Mouse (Mus musculus): ENCODE results near the gene Fhdc1. TPM values are rescaled to one million over a fixed set of nuclear protein-coding genes. Genes with fewer than 3 reads are reported as not detected.

Fhdc1 gene
- 10.5 TPM for polyA plus RNA-seq (2014; fragmentation: Illumina TruSeq; extraction: RNeasy Lipid Tissue Mini Kit (QIAGEN cat#74804); ENCODE audit: insufficient read depth, low read depth, low replicate concordance)

DNA sequence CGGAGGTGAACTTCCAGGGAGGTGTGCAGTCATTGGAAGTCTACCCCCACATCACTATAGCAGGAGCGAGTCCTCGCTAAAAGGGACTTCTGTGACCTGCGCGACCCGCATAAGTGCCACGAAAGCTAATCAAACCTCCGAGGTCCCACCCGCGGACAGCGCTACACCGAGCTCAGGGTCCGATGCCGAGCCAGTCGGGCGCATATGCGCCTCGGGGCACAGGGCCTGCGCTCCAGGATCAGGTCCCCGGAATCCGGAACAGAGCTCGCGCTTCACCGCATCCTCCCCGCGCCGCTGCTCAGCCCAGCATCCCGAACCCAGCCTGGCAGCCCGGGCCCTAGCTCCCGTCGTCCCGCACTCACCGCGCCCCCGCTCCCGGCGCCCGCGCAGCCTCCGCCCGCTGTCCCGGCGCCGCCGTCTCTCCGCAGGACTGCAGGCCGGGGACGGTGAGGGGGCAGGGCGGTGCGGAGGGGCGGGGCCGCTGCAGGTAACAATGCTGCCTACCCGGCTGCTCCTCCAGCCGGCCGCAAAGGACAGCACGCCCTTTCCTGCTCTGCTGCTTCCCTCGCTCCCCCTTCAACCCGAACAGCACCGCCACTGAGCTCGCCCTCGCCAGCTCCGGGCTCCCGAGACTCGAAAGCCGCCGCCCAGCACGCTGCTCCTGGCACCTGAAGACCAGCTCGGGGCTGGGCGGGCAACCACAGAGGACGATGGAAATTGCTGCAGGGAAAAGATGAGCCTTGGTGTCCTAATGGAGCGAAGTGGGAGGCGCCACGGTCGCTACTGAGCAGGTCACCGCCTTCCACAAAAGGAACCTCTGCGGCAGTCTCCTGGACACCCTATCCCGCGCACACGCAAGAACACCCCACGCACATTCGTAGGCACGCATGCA is at the start of gene Fhdc1:
Fhdc1 (minus strand) TSS at position 424 of the 892 bp plus-strand sequence.

Other genes with a start within 250 kb of the Fhdc1 start
- gene Trim2, start 173.6 kb downstream of the Fhdc1 start, polyA plus RNA-seq (2014; fragmentation: Illumina TruSeq; extraction: RNeasy Lipid Tissue Mini Kit (QIAGEN cat#74804); ENCODE audit: insufficient read depth, low read depth, low replicate concordance): 5.1 TPM
- 34.2 TPM for gene Arfip1, start 102.2 kb upstream of the Fhdc1 start, polyA plus RNA-seq (2014; fragmentation: Illumina TruSeq; extraction: RNeasy Lipid Tissue Mini Kit (QIAGEN cat#74804); ENCODE audit: insufficient read depth, low read depth, low replicate concordance)
- gene Tigd4, start 113.1 kb upstream of the Fhdc1 start, polyA plus RNA-seq (2014; fragmentation: Illumina TruSeq; extraction: RNeasy Lipid Tissue Mini Kit (QIAGEN cat#74804); ENCODE audit: insufficient read depth, low read depth, low replicate concordance): not detected
- gene Tmem154, start 185.8 kb upstream of the Fhdc1 start, polyA plus RNA-seq (2014; fragmentation: Illumina TruSeq; extraction: RNeasy Lipid Tissue Mini Kit (QIAGEN cat#74804); ENCODE audit: insufficient read depth, low read depth, low replicate concordance): 7.8 TPM

Data from lung, adult 10 weeks (tissue).